Mouse (Mus musculus) left cerebral cortex, postnatal 10 days (tissue): ENCODE results near the gene Slc9a8. TPM values are rescaled to one million over a fixed set of nuclear protein-coding genes. Genes with fewer than 3 reads are reported as not detected.

ENCODE experiments used
- DNase-seq, 2 experiments: peaks; one replicate each; pipeline ENCODE4 v3.0.0; 2021 to 2022; ENCODE audit warnings: low spot score in 2 of 2, mixed read lengths in 1 of 2; ENCODE audit errors: extremely low spot score in 1 of 2
- intact Hi-C: fragments of 180-260 bp; cut with DNase I; formaldehyde crosslinking; loops from one replicate; pipeline ENCODE4 v1.15.1; 2025
- total RNA-seq, 2 experiments: library from RNA; stranded (reverse); gene quantifications; 2 replicates each; pipeline ENCODE4 v1.2.3; 2021

The Slc9a8 gene
- total RNA-seq, 2 experiments from 2014 or later = 33.9 to 35.6 TPM

DNA sequence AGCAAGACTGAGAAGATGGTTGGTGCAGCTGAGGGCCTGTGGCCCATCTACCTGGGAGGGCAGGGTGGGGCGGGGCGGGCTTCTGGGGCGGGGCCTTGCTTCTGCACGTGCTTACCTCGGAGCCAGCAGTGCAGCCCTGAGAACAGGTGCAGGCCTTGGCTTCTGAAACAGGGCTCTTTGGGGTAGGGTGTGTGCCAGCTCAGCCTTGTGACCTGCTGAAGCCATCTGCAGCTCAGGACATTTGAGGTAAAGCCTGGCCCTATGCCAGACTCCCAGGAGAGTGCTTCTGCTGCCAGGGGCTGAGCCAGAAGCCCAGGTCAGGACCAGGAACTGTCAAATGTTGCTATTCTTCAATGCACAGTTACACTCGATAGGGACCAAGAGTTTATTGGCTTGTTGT, 50.1 kb downstream of the Slc9a8 start:
- intact Hi-C loops = no loop called here
- DNase-seq = no peak

GRCm38 (mm10) chr2:167474218-167474617, 52.7 kb downstream of the Slc9a8 start:
- no peak for DNase-seq
- intact Hi-C loops = no loop called here

GRCm38 (mm10) chr2:167475596-167475995, 54.1 kb downstream of the Slc9a8 start:
- intact Hi-C loops = no loop called here
- no peak for DNase-seq

DNA sequence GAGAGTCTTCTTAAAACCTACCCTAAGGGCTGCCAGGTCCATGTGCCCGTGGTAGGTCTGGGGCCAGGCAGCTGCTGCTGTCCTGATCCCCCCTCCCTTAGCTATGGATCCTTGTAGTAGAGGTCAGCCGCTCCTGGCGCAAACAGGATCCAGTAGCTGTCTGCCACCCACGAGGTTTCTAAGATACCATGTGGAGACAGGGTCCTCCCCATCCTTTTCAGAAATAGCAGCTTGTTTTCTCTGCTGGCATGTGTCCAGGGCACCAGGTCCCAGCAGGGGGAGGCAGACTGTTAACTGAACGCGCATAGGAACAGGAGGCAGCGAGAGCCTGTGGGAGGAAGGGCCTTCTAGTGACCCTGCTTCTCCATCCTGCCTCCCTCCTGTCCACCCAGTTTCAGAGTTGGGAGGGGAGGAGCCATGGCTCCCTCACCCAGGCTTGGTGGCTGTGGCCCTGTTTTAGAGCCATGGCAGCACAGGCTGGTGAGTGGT, 54.7 kb downstream of the Slc9a8 start:
- peak; percentile 71 to 90 for DNase-seq
- intact Hi-C loops = no loop called here

DNA sequence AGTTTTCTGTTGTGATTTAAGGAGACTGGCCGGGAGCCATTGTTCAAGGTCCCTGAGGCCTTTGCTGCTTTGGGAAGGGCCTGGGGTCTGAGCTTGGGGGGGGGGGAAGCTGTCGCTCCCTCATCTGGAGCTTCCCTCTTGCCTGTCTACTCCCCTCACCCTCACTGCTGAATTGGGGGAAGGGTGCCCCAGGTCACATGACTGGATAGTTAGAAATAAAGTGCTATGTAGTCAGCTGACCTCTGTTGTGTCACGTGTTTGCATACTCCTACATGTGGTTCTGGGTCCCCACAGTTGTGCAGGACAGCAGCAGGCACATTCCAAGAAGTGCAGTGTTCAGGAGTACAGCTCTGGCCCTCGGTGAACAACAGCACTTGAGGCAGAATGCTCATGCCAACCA, 55.2 kb downstream of the Slc9a8 start:
- intact Hi-C loops = no loop called here
- DNase-seq = no peak

DNA sequence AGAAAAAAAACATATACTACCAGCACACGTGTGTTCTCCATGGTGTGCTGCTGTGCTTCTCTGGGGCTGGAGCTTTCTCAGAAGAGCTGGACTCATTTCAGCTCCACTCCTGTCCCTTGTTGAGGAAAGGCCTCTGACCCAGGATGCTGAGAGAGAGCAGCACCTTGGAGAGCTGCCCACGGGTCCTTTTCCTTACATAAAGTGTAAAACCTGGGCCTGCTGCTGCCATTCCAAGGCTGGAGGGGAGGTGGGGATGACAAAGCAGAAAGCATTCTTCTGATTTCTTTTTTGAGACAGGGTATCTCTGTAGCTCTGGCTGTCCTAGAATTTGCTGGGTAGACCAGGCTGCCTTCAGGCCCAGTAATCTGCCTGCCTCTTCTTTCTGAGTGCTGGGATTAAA, 56.6 kb downstream of the Slc9a8 start:
- intact Hi-C loops = no loop called here
- DNase-seq = no peak

DNA sequence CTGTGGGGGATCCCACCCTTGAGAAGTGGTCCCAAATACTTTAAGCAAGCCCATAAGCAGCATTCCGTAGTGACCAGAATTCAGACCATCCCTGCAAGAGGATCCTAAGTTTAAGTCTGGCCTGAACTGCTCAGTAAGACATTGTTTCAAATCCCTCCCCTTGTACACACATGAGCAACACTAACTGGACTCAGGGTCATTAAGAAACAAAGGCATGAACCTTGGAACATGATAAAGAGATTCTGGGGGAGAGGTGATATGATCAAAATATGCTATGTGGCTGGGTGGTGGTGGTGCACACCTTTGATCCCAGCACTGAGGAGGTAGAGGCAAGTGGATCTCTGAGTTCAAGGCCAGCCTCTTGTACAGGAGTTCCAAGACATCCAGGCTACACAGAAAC, 58.0 kb downstream of the Slc9a8 start:
- intact Hi-C loops = no loop called here

GRCm38 (mm10) chr2:167482681-167483080, 61.2 kb downstream of the Slc9a8 start:
- intact Hi-C loops = no loop called here
- DNase-seq = no peak

More for the DNA sequence above, 58.0 kb downstream of the Slc9a8 start:
- DNase-seq = no peak

DNA sequence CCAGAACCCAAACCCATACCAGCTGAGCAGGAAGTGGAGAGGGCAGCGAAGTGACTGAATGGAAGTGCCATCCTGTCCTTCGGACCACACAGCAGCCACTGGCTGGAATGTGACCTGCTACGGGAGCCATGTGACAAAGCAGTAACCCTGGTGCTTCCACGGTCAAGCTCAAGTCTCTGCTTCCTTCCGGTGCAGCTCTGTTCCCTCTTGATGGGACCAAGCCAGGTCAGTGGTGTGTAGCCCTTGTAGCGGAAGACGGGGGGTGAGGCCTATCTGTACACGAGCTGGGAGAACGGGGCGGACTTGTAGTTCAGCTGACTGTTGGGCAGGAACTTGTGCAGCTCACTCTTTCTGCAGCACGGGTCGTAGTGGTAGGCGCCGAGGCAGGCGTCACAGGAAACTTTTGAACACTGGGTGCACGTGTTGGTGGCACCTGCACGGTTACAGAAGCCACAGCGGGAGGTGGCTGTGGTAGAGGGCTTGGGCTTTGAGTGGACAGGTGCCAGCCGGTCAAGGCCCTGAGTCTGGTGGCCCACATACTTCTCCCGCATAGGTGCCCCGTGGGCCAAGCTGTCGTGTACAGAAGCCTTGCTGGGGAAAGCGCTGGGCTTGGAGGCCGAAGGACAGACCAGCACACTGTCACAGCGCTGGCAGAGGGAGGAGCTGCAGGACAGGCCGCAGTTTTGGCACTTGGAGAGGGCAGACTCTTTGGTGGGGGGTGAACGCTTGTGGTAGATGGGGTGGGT, 61.7 kb downstream of the Slc9a8 start:
- DNase-seq = peak in 1 of 2 experiments; percentile 41

DNA sequence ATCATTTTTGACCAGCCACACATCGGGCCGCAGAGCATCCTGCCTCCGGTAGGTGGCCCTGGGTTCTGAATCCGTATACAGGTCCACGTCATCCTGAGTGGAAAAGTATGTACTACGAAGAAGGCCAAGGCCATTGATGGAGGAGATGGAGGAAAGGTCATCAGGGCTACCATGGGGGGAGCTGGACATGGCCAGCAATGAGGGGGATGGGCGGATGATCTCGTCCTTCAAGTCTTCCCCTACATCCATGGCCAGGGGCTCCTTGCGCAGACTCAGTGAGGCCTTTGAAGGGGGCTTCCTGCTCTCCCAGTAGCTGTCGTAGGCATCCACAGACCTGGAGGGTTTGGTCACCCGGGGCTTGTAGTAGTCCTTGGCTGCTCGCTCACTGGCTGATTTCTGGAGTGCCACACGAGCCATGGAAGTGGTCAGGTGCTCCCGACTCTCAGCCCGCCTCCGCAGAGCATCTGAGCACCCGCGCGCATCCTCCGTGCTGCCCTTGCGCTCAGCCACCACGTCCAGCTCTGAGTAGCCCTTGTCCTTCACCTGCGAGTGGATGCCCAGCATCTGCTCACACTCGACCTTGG, 62.4 kb downstream of the Slc9a8 start:
- DNase-seq = peak in 1 of 2 experiments; percentile 37
- intact Hi-C loops = no loop called here

More for the DNA sequence above, 61.7 kb downstream of the Slc9a8 start:
- intact Hi-C loops = no loop called here

DNA sequence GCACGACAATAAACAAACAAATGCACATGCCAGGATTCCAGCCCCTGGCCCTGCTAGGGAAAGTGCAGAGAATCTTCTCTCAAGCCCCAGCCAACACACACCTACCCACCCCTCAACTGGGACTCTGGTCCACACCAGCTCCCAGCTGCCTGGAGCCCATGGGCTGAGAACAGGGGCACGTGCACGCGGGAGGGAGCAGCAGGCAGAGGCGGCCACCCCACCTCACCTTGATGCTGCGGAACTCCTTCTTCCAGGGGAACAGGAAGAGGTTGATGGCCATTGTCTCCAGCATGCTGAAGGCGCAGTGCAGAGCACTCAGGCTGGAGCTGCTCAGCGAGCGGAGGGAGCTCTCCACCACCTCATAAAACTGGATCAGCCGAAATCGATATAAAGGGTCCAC, 63.4 kb downstream of the Slc9a8 start:
- intact Hi-C loops = no loop called here
- DNase-seq = no peak

DNA sequence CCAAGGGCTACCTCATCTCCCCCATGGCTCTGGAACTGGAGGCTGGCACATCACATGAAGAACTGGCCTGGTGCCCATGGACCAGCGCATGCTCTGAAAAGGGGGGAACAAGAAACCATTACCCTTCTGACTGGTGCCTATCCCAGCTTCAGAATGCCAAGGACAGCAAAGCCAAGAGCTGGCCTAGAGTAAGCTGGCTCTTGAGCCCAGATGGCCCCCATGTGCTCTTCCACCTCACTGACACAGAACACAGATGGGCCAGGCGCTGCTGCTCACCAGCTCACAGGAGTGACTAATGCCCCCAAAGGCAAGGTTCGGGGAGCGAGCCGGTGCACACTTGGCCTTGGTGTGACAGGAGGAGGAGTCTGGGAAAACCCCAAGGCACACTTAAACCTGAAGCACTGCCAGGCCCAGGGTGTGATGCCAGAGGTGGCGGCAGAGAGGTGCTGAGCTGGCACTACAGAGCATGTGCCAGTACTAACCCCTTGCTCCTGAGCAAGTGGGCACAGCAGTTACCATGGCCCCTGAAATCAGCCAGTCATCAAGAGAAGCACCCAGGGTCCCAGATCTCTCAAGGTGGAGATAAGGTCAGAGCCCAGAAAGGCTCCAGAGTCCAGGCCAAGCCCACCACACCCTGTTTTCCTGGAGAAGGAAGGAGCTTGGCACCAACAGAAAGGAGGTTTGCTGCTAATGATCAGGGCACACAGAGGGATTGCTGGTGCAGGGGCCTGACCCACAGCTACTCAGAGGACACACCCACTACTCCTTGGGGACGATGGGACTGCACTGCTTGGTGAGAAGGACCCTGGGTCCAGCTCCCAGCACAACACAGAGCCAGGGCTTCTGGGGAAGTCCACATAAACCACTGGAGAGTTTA, 64.2 kb downstream of the Slc9a8 start:
- intact Hi-C loops = no loop called here
- DNase-seq = peak in 1 of 2 experiments; percentile 62

- DNase-seq = peak in 1 of 2 experiments; percentile 36
- intact Hi-C loops = no loop called here
Observed at GRCm38 (mm10) chr2:167486573-167486972, 65.1 kb downstream of the Slc9a8 start.

DNA sequence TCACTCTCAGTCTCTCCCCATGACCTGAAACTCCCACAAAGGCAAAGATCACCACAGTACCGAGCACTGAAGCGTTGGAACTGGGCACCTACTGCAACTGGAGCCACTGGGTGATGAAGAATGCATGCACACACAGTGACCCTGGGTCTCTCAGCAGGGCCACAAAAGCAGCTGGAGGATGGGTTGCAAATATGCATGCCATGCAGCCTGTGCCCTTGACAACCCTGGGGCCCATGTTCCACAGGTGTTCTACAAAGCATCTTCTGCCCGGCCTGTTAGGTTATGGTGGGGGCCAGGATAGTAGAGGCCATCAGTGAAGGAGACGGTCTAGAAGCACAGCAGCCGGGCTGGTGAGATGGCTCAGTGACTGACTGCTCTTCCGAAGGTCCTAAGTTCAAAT, 66.0 kb downstream of the Slc9a8 start:
- intact Hi-C loops = no loop called here
- DNase-seq = no peak

DNA sequence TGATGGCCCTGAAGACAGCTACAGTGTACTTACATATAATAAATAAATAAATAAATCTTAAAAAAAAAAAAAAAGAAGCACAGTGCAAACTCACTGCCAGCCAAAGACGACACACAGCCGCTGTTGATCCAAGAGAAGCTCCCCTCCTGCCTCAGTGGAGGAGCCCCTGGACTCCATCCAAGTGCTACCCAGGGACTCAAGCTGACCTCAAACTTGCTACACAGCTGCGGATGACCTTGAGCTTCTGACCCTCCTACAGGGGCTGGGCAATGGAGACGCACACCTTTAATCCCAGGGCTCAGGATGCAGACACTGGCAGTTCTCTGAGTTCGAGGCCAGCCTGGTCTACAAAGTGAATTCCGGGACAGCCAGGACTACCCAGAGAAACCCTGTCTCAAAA, 66.5 kb downstream of the Slc9a8 start:
- DNase-seq = peak in 1 of 2 experiments; percentile 51
- intact Hi-C loops = no loop called here

GRCm38 (mm10) chr2:167490813-167491525, 69.5 kb downstream of the Slc9a8 start:
- intact Hi-C loops = no loop called here
- peak; percentile 60 to 68 for DNase-seq

GRCm38 (mm10) chr2:167491757-167492708, 70.5 kb downstream of the Slc9a8 start, which contains the start of gene Rnf114:
Rnf114 (plus strand) TSS chr2:167492645.
- intact Hi-C loops = no loop called here
- DNase-seq = peak in 1 of 2 experiments; percentile 72
